ENCODE assay signal across 22 mouse cellular contexts in the genomic region with DNA sequence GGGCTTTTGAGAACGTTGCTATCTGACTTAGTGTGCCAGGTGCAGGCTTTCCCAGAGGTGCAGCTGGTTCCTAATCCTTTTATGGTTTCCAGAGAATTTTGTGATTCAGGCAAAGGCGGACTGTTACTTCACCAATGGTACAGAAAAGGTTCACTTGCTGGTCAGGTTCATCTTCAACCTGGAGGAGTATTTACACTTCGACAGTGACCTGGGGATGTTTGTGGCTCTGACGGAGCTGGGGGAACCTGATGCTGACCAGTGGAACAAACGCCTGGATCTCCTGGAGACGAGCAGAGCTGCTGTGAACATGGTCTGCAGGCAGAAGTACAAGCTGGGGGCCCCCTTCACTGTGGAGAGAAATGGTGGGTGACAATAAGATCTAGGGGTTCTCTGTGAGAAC. TPM values are rescaled to one million over a fixed set of nuclear protein-coding genes. Genes with fewer than 3 reads are reported as not detected.
"Had no signal": no experiment of that assay in that cellular context is flagged by ENCODE, and none has a peak within 500 bp of the region (broad histone marks: within the 10 kb centered on the region; RNA-seq: fewer than 3 reads in every experiment).

No protein-coding gene starts in this region.

- H3K36me3 ChIP-seq: liver, embryonic 13.5 days; neural tube, embryonic 12.5 days; neural tube, embryonic 15.5 days; stomach, embryonic 15.5 days had no signal

- H3K4me1 ChIP-seq: liver, embryonic 13.5 days; neural tube, embryonic 12.5 days; neural tube, embryonic 15.5 days; stomach, embryonic 15.5 days had no signal

- H3K9me3 ChIP-seq: liver, embryonic 13.5 days; neural tube, embryonic 12.5 days; neural tube, embryonic 15.5 days; stomach, embryonic 15.5 days had no signal

- DNase-seq: kidney, adult 18-20 months; kidney, adult 9 months; kidney, postnatal 36 days; layer of hippocampus, postnatal 36 days; liver, embryonic 13.5 days; lung, adult 2 months; lung, postnatal 14 days; lung, postnatal 4 days; midbrain, embryonic 14.5 days; right cerebral cortex, adult 18-20 months; right cerebral cortex, postnatal 14 days; right cerebral cortex, postnatal 4 days; thymus, adult 2 months had no signal

- H3K4me2 ChIP-seq: liver, embryonic 13.5 days; midbrain, embryonic 11.5 days; neural tube, embryonic 12.5 days; neural tube, embryonic 15.5 days; stomach, embryonic 15.5 days had no signal

- H3K27ac ChIP-seq: kidney, postnatal 0 days; left cerebral cortex, adult 2 months; liver, embryonic 13.5 days; neural tube, embryonic 12.5 days; neural tube, embryonic 15.5 days; stomach, embryonic 15.5 days had no signal

- H3K4me3 ChIP-seq: left cerebral cortex, adult 2 months; liver, embryonic 13.5 days; neural tube, embryonic 12.5 days; neural tube, embryonic 15.5 days; stomach, embryonic 15.5 days had no signal

- H3K27me3 ChIP-seq: liver, embryonic 13.5 days; neural tube, embryonic 12.5 days; neural tube, embryonic 15.5 days; stomach, embryonic 15.5 days had no signal

- H3K9ac ChIP-seq: liver, embryonic 13.5 days; neural tube, embryonic 12.5 days; neural tube, embryonic 15.5 days; stomach, embryonic 15.5 days had no signal

- ATAC-seq: inflammation-experienced regulatory T-cells, adult 6 months; intestine, embryonic 16.5 days had no signal

RNA-seq across cellular contexts. Expression of gene H2-Ob, which starts 2.2 kb away (rescaled TPM):
- polyA plus RNA-seq: limb, embryonic 11.5 days; midbrain, embryonic 11.5 days; midbrain, embryonic 14.5 days; neural tube, embryonic 12.5 days had no signal

RNA-seq across cellular contexts. Expression of gene H2-Aa, which starts 46.7 kb away (rescaled TPM):
- polyA plus RNA-seq: limb, embryonic 11.5 days; midbrain, embryonic 11.5 days had no signal
